Mouse (Mus musculus) heart, embryonic 14.5 days (tissue): ENCODE measurements around the gene Tmc3. TPM values are rescaled to one million over a fixed set of nuclear protein-coding genes. Genes with fewer than 3 reads are reported as not detected.
A peak's percentile ranks its signal among the peaks of the same experiment; 100 is the strongest.

ENCODE experiments used
- ATAC-seq: fragments of 200-750 bp; cut with Nextera tagmentation; 2 replicates; pipeline ENCODE4 v1.8.0; 2017; ENCODE audit warnings: low read depth, moderate TSS enrichment; ENCODE audit not compliant: insufficient number of reproducible peaks, insufficient read depth, low FRiP score
- H3K27ac ChIP-seq, 2 experiments: fragments of 200-500 bp in 1 of 2; fragments of 300-500 bp in 1 of 2; sonication (generic) in 1 of 2; replicated peaks in 1 of 2; 2 replicates each; pipeline ENCODE4 v1.5.1; 2012 to 2014; ENCODE audit warnings: low read depth in 2 of 2, low read length in 2 of 2, control low read depth in 1 of 2, mild to moderate bottlenecking in 1 of 2, mixed read lengths in 1 of 2; ENCODE audit not compliant: control insufficient read depth in 1 of 2, insufficient read depth in 1 of 2
- H3K27me3 ChIP-seq: fragments of 300-500 bp; sonication (generic); 2 replicates; pipeline ENCODE4 v1.6.1; 2014; ENCODE audit warnings: mild to moderate bottlenecking, low read length, control low read depth; ENCODE audit not compliant: control insufficient read depth, insufficient read depth
- H3K36me3 ChIP-seq: fragments of 300-500 bp; sonication (generic); 2 replicates; pipeline ENCODE4 v1.6.1; 2014; ENCODE audit warnings: mild to moderate bottlenecking, control low read depth, low read length, mixed read lengths; ENCODE audit not compliant: control insufficient read depth, insufficient read depth
- H3K4me1 ChIP-seq, 2 experiments: fragments of 200-500 bp in 1 of 2; fragments of 300-500 bp in 1 of 2; sonication (generic) in 1 of 2; 2 replicates each; pipeline ENCODE4 v1.6.1; 2012 to 2014; ENCODE audit warnings: low read length in 2 of 2, control low read depth in 1 of 2, mixed read lengths in 1 of 2; ENCODE audit not compliant: control insufficient read depth in 2 of 2, insufficient read depth in 2 of 2
- H3K4me2 ChIP-seq: fragments of 300-500 bp; sonication (generic); 2 replicates; pipeline ENCODE4 v1.6.1; 2014; ENCODE audit warnings: mild to moderate bottlenecking, low read length
- H3K4me3 ChIP-seq, 2 experiments: fragments of 200-500 bp in 1 of 2; fragments of 300-500 bp in 1 of 2; sonication (generic) in 1 of 2; 2 replicates each; pipeline ENCODE4 v1.5.1; 2012 to 2014; ENCODE audit warnings: low read length in 2 of 2, mild to moderate bottlenecking in 2 of 2, control low read depth in 1 of 2, low read depth in 1 of 2, moderate library complexity in 1 of 2; ENCODE audit not compliant: control insufficient read depth in 1 of 2, insufficient read depth in 1 of 2
- H3K9ac ChIP-seq: fragments of 300-500 bp; sonication (generic); 2 replicates; pipeline ENCODE4 v1.6.1; 2014; ENCODE audit warnings: mild to moderate bottlenecking, low read length
- H3K9me3 ChIP-seq: fragments of 300-500 bp; sonication (generic); 2 replicates; pipeline ENCODE4 v1.6.1; 2016; ENCODE audit warnings: low read length, control low read depth; ENCODE audit not compliant: control insufficient read depth
- WGBS: fragments of 180-500 bp; shearing (Covaris S2); extraction: QIAGEN DNeasy Blood & Tissue Kit; methylation state at CpG from one replicate; pipeline ENCODE4 v1.1.7; 2014; 5-methylcytosine and 5-hydroxymethylcytosine counted together
- polyA plus RNA-seq: library from polyadenylated mRNA; unstranded; fragments of >200 nt; fragmentation: Nextera tagmentation; extraction: Ambion mirVana; gene quantifications from 2 replicates; pipeline ENCODE4 v1.2.1, GENCODE M21; 2014

The Tmc3 gene
- 0.38 and 0.90 TPM in 2 replicates for polyA plus RNA-seq

- Histone ChIP-seq H3K9me3 (no peaks in the 10 kb centered on the region), H3K27me3 (no peaks in the 10 kb centered on the region), H3K27ac (peak within 1 kb of the TSS in 1 of 2 experiments; percentile 24; a peak in 1 of 4 replicates), H3K4me3 (no peak within 1 kb of the TSS), H3K9ac (no peak within 1 kb of the TSS), H3K4me2 (0 out of 2 replicates have a peak within 1 kb of the TSS, but pooled peaks have one; percentile 9), H3K4me1 (peaks cover 7 to 12% of the 10 kb centered on the region in 2 experiments), H3K36me3 (no peaks in the 10 kb centered on the region)
- 25% methylated on average over 11 of the region's 11 CpGs for WGBS
- ATAC-seq, result no peak
Observed at GRCm38 (mm10) chr7:83584639-83585471, at the start of gene Tmc3. Tmc3 (plus strand) TSS chr7:83584927.

DNA sequence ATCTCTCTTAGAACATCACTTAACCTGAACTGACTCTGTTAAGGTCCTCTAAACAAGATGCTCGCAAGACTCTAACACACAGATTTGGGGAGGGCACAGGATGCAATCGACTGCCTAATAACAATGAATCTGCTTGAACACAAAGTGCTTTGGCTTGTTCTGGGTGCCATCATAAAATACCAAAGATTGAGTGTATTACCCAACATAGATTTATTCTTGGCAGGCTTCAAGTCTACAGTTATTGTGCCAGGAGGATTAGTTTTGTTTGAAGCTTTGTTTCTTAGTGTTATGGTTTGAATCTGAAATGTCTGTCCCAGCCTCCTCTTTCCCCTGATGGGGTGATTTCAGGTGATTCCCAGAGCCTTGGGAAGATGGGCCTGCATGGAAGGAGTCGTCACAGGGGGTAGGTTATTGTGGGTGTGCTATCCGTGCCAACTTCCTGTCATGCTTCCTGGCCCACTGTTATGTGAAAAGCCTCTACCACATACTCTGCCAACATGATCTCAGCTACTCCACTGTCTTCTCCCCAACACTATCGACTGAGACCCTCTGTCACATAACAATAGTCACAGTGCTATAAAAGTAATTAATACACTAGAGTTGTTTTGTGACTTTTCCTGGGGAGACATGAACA is 43.1 kb upstream of the Tmc3 start:
- H3K4me2 ChIP-seq, result no peak overlapping the region
- WGBS, result 74% methylated on average over 5 of the region's 5 CpGs
- no peaks in the 10 kb centered on the region for H3K36me3 ChIP-seq
- no peak for ATAC-seq
- H3K9me3 ChIP-seq, result no peaks in the 10 kb centered on the region
- no peak overlapping the region for H3K4me3 ChIP-seq
- no peaks in the 10 kb centered on the region for H3K27me3 ChIP-seq
- no peak overlapping the region for H3K27ac ChIP-seq
- no peaks in the 10 kb centered on the region for H3K4me1 ChIP-seq
- no peak overlapping the region for H3K9ac ChIP-seq

GRCm38 (mm10) chr7:83548686-83549352 is 35.9 kb upstream of the Tmc3 start:
- Histone ChIP-seq H3K4me1 (peaks cover 0 to 4% of the 10 kb centered on the region in 2 experiments; a peak in 1 of 4 replicates), H3K27ac (no peak overlapping the region), H3K4me3 (no peak overlapping the region), H3K36me3 (no peaks in the 10 kb centered on the region), H3K27me3 (peaks cover 5% of the 10 kb centered on the region), H3K9ac (no peak overlapping the region), H3K4me2 (no peak overlapping the region), H3K9me3 (no peaks in the 10 kb centered on the region)
- ATAC-seq, result no peak
- WGBS, result 47% methylated on average over 7 of the region's 7 CpGs

- Histone ChIP-seq H3K9ac (0 out of 2 replicates have a peak overlapping the region, but pooled peaks have one; percentile 31), H3K36me3 (no peaks in the 10 kb centered on the region), H3K4me3 (no peak overlapping the region), H3K27me3 (peaks cover 5% of the 10 kb centered on the region), H3K27ac (no peak overlapping the region), H3K4me1 (peaks cover 0 to 4% of the 10 kb centered on the region in 2 experiments; a peak in 1 of 4 replicates), H3K4me2 (peak overlapping the region; percentile 63), H3K9me3 (no peaks in the 10 kb centered on the region)
- no peak for ATAC-seq
- 42% methylated on average over 7 of the region's 7 CpGs for WGBS
Observed at GRCm38 (mm10) chr7:83549353-83549774, 35.4 kb upstream of the Tmc3 start.

GRCm38 (mm10) chr7:83549951-83550407 is 34.7 kb upstream of the Tmc3 start:
- WGBS, result 22% methylated on average over 5 of the region's 5 CpGs
- peak overlapping the region; percentile 63 for H3K4me2 ChIP-seq
- H3K27me3 ChIP-seq, result peaks cover 5% of the 10 kb centered on the region
- no peaks in the 10 kb centered on the region for H3K9me3 ChIP-seq
- peak overlapping the region; percentile 31; the same call in 1 of the 2 replicates for H3K9ac ChIP-seq
- peaks cover 0 to 4% of the 10 kb centered on the region in 2 experiments; a peak in 1 of 4 replicates for H3K4me1 ChIP-seq
- no peak overlapping the region for H3K27ac ChIP-seq
- ATAC-seq, result no peak
- no peaks in the 10 kb centered on the region for H3K36me3 ChIP-seq
- peak overlapping the region in 1 of 2 experiments; percentile 8; a peak in 1 of 4 replicates for H3K4me3 ChIP-seq

DNA sequence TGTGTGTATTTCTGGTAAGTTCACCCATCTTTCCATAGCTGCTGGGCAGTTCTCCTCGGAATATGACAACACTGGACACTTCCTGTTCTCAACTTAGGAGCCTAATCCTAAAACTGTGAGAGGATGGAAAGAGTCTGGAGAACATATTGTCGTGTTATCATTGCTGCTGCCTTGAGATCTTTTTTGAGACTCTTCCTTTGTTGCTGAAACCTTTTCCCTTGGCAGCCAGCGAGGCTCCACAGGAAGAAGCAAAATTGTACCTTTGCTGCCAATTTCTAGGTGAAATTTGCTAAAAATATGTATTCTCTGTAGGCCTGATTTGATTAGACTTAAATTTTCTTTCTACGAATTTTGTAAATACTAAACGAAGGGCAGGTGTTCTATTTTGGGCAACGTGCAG is 30.2 kb upstream of the Tmc3 start:
- no peak overlapping the region for H3K4me3 ChIP-seq
- no peak for ATAC-seq
- peaks cover 0 to 8% of the 10 kb centered on the region in 2 experiments; a peak in 2 of 4 replicates for H3K4me1 ChIP-seq
- H3K9ac ChIP-seq, result no peak overlapping the region
- H3K36me3 ChIP-seq, result no peaks in the 10 kb centered on the region
- WGBS, result 69% methylated on average over 6 of the region's 6 CpGs
- H3K27me3 ChIP-seq, result no peaks in the 10 kb centered on the region; the same call in none of the 2 replicates
- no peaks in the 10 kb centered on the region for H3K9me3 ChIP-seq
- H3K27ac ChIP-seq, result no peak overlapping the region
- no peak overlapping the region for H3K4me2 ChIP-seq

DNA sequence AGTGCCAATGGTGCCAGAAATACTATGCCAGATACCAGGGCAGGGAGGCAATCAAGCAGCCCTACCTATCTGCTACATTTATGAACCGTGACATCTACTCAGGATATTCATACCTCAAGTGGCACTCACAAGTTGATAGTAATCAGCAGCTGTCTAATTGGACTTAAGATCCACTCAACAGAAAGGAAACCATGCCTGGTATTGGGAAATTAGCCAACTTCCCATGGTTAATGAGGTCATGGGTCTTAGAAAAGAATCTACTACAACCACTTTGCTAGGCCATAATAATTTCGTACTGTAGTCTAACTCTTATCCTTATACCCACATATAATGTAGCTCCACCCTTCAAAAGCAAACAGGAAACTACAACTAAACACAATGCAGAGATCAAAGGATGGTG is 28.2 kb upstream of the Tmc3 start:
- Histone ChIP-seq H3K9ac (no peak overlapping the region), H3K27ac (no peak overlapping the region), H3K9me3 (no peaks in the 10 kb centered on the region), H3K4me2 (no peak overlapping the region), H3K36me3 (no peaks in the 10 kb centered on the region), H3K4me1 (peaks cover 0 to 3% of the 10 kb centered on the region in 2 experiments; a peak in 1 of 4 replicates), H3K4me3 (no peak overlapping the region), H3K27me3 (no peaks in the 10 kb centered on the region; the same call in 1 of the 2 replicates)
- no peak for ATAC-seq
- 46% methylated on average over 2 of the region's 2 CpGs for WGBS
